Mouse (Mus musculus) kidney, adult 2 months (tissue): ENCODE measurements around the gene Acvr1c.

ENCODE experiments used
- CTCF ChIP-seq: fragments of 200-500 bp; conservative IDR thresholded peaks from 2 replicates; pipeline ENCODE4 v1.5.1; 2011; ENCODE audit warnings: low read depth, mild to moderate bottlenecking, control low read depth, low read length, moderate library complexity, mixed read lengths; ENCODE audit not compliant: insufficient read depth, insufficient read length
- POLR2A ChIP-seq: fragments of 200-500 bp; IDR thresholded peaks from one replicate; pipeline ENCODE4 v1.6.1; 2011; ENCODE audit warnings: low read depth, low read length, control low read depth

DNA sequence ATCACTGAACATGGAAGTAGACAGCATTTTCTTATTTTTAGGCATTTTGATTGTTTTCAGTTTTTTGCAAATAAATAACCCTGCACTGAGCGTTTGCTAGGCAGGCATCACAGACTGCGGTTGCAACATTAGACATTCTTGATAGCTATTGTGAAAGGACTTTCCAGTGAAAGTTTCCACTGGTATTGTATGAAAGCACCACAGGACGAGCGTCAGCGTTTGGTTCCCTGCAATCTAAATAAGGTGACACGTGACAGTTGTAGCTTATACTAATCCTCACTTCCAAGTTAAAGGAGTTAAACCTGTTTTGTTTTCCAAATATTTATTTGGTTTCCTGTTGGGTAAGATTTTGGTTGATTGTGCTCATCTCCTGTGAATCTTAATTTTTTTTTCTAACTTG lies 34.4 kb downstream of the Acvr1c start:
- TF ChIP-seq CTCF, result no peak
- TF ChIP-seq POLR2A, result no peak
